Mouse (Mus musculus): ENCODE measurements around the gene Olfr1279.

- no peak for TF ChIP-seq POLR2A (IDR thresholded peaks at IDR 0.05; ENCODE audit: insufficient read depth, low read depth, low read length)
- no peak for TF ChIP-seq CTCF (IDR thresholded peaks at IDR 0.05)
Observed at GRCm38 (mm10) chr2:111254216-111254615, 46.2 kb upstream of the Olfr1279 start, which contains the start of gene Olfr1276.
